Comparison of ENCODE assay signal across 24 mouse cellular contexts in genomic region chr5:127677561-127677960, GRCm38 (mm10).
"Had no signal": no experiment of that assay in that cellular context is flagged by ENCODE, and none has a peak within 500 bp of the region (broad histone marks: within the 10 kb centered on the region; RNA-seq: fewer than 3 reads in every experiment).

No protein-coding gene starts in this region.

- H3K27ac ChIP-seq: kidney, embryonic 15.5 days; left cerebral cortex, adult 2 months; liver, embryonic 14.5 days; lung, embryonic 15.5 days; midbrain, embryonic 10.5 days; midbrain, embryonic 13.5 days; neural tube, embryonic 12.5 days; neural tube, embryonic 15.5 days; stomach, postnatal 0 days had no signal

- H3K9me3 ChIP-seq: lung, embryonic 15.5 days; neural tube, embryonic 12.5 days; neural tube, embryonic 15.5 days had no signal

- H3K36me3 ChIP-seq: kidney, embryonic 15.5 days; lung, embryonic 15.5 days; midbrain, embryonic 13.5 days; neural tube, embryonic 12.5 days; neural tube, embryonic 15.5 days had no signal

- H3K9ac ChIP-seq: kidney, embryonic 15.5 days; liver, embryonic 14.5 days; lung, embryonic 15.5 days; midbrain, embryonic 13.5 days; neural tube, embryonic 12.5 days; neural tube, embryonic 15.5 days had no signal

- H3K4me2 ChIP-seq: kidney, embryonic 15.5 days; liver, embryonic 11.5 days; lung, embryonic 15.5 days; midbrain, embryonic 13.5 days; neural tube, embryonic 12.5 days; neural tube, embryonic 15.5 days had no signal

- DNase-seq: kidney, adult 2 months; kidney, postnatal 10 days; kidney, postnatal 36 days; layer of hippocampus, postnatal 36 days; lung, adult 18-20 months; lung, postnatal 10 days; lung, postnatal 36 days; right cerebral cortex, adult 18-20 months; right cerebral cortex, postnatal 14 days; right cerebral cortex, postnatal 4 days; thymus, adult 2 months; thymus, postnatal 14 days; thymus, postnatal 4 days had no signal

- ATAC-seq: midbrain, embryonic 13.5 days had no signal

- H3K4me3 ChIP-seq: kidney, embryonic 15.5 days; left cerebral cortex, adult 2 months; lung, embryonic 15.5 days; megakaryocyte, embryonic 14.5 days; midbrain, embryonic 10.5 days; midbrain, embryonic 13.5 days; neural tube, embryonic 12.5 days; neural tube, embryonic 15.5 days had no signal

- H3K4me1 ChIP-seq: kidney, embryonic 15.5 days; lung, embryonic 15.5 days; megakaryocyte, embryonic 14.5 days; midbrain, embryonic 10.5 days; midbrain, embryonic 13.5 days; neural tube, embryonic 12.5 days; neural tube, embryonic 15.5 days had no signal

- H3K27me3 ChIP-seq: kidney, embryonic 15.5 days; lung, embryonic 15.5 days; megakaryocyte, embryonic 14.5 days; midbrain, embryonic 13.5 days; neural tube, embryonic 12.5 days; neural tube, embryonic 15.5 days had no signal
